Mouse (Mus musculus) embryonic fibroblast, embryonic 13.5 days (primary cell): ENCODE measurements around the gene Cers5.

Experiments
- CTCF ChIP-seq: IDR thresholded peaks from 2 replicates; pipeline ENCODE4 v1.5.1; 2011; ENCODE audit warnings: mild to moderate bottlenecking, control low read depth, low read length, moderate library complexity, borderline replicate concordance; ENCODE audit not compliant: insufficient read depth
- POLR2A ChIP-seq: IDR thresholded peaks from 2 replicates; pipeline ENCODE4 v1.6.1; 2011; ENCODE audit warnings: low read depth, mild to moderate bottlenecking, control low read depth, low read length, moderate library complexity

- no peak for TF ChIP-seq CTCF
- TF ChIP-seq POLR2A = no peak
Measured at GRCm38 (mm10) chr15:99768761-99769160, 3.9 kb downstream of the Cers5 start.
